Mouse (Mus musculus) C2C12 (cell line): ENCODE data around the gene Dgkb.

Experiments
- CTCF ChIP-seq: IDR thresholded peaks from one replicate; pipeline ENCODE4 v1.5.1; 2011; ENCODE audit not compliant: control insufficient read depth, insufficient read depth, insufficient read length
- MYOD1 ChIP-seq: IDR thresholded peaks from one replicate; pipeline ENCODE4 v1.6.1; 2011; ENCODE audit warnings: low read depth; ENCODE audit not compliant: control insufficient read depth, insufficient read length

- TF ChIP-seq MYOD1 (no peak), CTCF (no peak)
Observed at GRCm38 (mm10) chr12:38508195-38508594, 690.7 kb downstream of the Dgkb start.
